Mouse (Mus musculus): ENCODE results near the gene Adam33. TPM values are rescaled to one million over a fixed set of nuclear protein-coding genes. Genes with fewer than 3 reads are reported as not detected.
"Not testable (repeated sequence)": the region's sequence is repeated elsewhere in the genome, so short reads cannot be mapped to it uniquely, and the experiment has no call there.

Adam33 gene
- total RNA-seq (2021) = under 1 TPM; 0.59 to 0.76 TPM
- long read RNA-seq, experiment 1 = 0 reads
- long read RNA-seq, experiment 2 = 0 reads

GRCm38 (mm10) chr2:131063404-131063864 lies at the start of gene Adam33:
Adam33 (minus strand) TSS chr2:131063814.
- no peak for DNase-seq (ENCODE audit: low spot score in 2 of 2)
- TF ChIP-seq CTCF (conservative IDR thresholded peaks at IDR 0.05) = no peak
- Histone ChIP-seq H3K4me3 (peak within 1 kb of the TSS; percentile 28), H3K27ac (no peak within 1 kb of the TSS)

- H3K4me3 ChIP-seq = no peak overlapping the region
- no peak overlapping the region for H3K27ac ChIP-seq
- DNase-seq (ENCODE audit: low spot score in 2 of 2) = no peak
- TF ChIP-seq CTCF (conservative IDR thresholded peaks at IDR 0.05) = no peak
Observed at GRCm38 (mm10) chr2:131105989-131106388, 42.4 kb upstream of the Adam33 start.

DNA sequence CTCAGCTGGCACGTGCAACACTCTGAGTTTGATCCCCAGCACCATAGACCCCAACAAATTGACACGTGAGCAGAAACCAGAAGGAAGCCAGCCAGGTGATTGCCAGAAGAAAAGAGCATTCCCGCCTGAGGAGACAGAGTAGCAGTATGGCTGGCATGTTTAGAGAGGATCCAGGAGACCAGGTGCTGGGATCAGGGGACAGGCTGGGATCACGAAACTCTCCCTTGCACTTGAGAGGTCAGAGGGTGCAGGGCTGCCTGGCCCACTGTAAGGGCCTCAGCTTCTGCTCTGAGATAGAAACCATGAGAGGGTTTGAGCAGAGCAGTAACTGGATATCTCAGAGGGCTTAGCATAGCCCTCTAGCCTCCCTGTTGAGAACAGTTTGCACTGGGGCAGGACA lies 41.4 kb upstream of the Adam33 start:
- not testable (repeated sequence) for H3K4me3 ChIP-seq; H3K27ac ChIP-seq; DNase-seq (ENCODE audit: low spot score in 2 of 2)

- peak in 1 of 2 experiments; percentile 37 for DNase-seq (ENCODE audit: low spot score in 2 of 2)
- TF ChIP-seq CTCF (conservative IDR thresholded peaks at IDR 0.05) = no peak
- Histone ChIP-seq H3K27ac (no peak overlapping the region), H3K4me3 (no peak overlapping the region)
Observed at GRCm38 (mm10) chr2:131104021-131104420, 40.4 kb upstream of the Adam33 start.

DNA sequence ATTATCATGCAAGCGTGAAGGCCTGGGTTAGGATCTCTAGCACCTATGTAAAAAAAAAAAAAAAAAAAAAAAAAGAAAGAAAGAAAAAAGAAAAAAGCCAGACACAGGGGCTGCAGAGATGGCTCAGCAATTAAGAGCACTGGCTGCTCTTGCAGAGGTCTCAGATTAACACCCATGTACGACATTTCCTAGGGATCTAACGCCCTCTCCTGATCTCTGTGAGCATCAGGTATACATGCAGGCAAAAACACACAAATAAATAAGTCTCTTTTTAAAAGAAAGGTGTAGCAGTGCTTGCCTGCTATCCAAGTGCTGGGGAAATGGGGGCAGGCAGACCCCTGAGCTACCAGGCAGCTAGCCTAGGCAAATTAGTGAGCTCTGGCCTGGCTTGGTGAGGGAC lies 37.9 kb upstream of the Adam33 start:
- no peak overlapping the region for H3K27ac ChIP-seq
- no peak overlapping the region for H3K4me3 ChIP-seq
- no peak for TF ChIP-seq CTCF (conservative IDR thresholded peaks at IDR 0.05)
- DNase-seq (ENCODE audit: low spot score in 2 of 2) = no peak

GRCm38 (mm10) chr2:131097087-131097486 lies 33.5 kb upstream of the Adam33 start:
- no peak overlapping the region for H3K4me3 ChIP-seq
- DNase-seq (ENCODE audit: low spot score in 2 of 2) = no peak
- TF ChIP-seq CTCF (conservative IDR thresholded peaks at IDR 0.05) = no peak
- H3K27ac ChIP-seq = no peak overlapping the region

DNA sequence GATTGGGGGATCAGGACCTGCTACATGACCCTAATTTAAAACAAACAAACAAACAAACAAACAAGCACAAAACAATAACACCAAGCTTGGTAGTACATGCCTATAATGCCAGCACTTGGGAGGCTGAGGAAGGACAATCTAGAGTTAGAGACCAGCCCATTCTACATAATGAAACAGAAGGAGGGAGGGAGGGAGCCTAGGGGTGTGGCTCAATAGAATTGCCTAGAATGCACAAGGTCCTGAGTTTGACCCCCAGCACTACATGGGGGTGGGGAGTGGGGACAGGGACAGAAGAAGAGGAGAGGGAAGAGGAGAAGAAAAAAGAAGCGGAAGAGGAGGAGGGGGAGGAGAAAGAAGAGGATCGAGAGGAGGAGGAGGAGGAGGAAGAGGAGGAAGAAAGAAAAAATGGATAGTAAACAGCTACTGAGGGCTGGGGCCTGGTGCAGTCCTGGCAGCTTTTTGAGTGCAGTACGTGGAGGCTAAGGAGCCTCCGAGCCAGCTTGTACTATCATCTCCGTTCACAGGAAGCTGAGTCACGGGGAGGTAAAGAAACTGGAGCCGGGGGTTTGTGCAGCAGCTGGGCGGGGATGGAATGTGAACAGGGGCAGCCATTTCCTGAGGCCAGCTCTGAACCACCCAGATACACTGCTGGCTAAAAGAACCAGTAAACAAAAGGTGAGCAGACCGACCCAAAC lies 32.6 kb upstream of the Adam33 start:
- Histone ChIP-seq H3K27ac (peak overlapping the region; percentile 12; the same call in 1 of the 2 replicates), H3K4me3 (no peak overlapping the region)
- no peak for DNase-seq (ENCODE audit: low spot score in 2 of 2)
- TF ChIP-seq CTCF (conservative IDR thresholded peaks at IDR 0.05) = no peak

- peak; percentile 100 for TF ChIP-seq CTCF (conservative IDR thresholded peaks at IDR 0.05)
- no peak overlapping the region for H3K4me3 ChIP-seq
- H3K27ac ChIP-seq = no peak overlapping the region
- peak; percentile 81 to 85 for DNase-seq (ENCODE audit: low spot score in 2 of 2)
Observed at GRCm38 (mm10) chr2:131094823-131095222, 31.2 kb upstream of the Adam33 start.

DNA sequence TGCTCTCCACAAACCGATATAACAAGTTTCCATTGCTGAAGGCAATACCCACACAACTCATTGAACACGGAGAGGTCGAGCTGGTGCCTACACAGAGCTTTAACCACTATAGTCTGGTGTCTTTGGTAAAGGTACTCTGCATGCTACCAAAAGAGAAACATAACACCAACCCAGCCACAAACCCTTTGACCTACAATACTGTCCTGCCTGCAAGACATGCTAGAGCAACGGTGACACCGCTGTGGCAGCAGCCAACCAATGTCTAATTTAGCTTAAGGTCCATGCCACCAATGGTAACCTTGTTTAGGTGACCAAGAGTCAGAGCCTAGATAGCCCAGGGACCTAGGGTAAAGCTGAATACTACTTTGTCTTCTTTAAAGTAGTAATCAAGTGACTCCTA lies 30.0 kb upstream of the Adam33 start:
- H3K27ac ChIP-seq = no peak overlapping the region
- no peak overlapping the region for H3K4me3 ChIP-seq
- TF ChIP-seq CTCF (conservative IDR thresholded peaks at IDR 0.05) = no peak
- no peak for DNase-seq (ENCODE audit: low spot score in 2 of 2)

DNA sequence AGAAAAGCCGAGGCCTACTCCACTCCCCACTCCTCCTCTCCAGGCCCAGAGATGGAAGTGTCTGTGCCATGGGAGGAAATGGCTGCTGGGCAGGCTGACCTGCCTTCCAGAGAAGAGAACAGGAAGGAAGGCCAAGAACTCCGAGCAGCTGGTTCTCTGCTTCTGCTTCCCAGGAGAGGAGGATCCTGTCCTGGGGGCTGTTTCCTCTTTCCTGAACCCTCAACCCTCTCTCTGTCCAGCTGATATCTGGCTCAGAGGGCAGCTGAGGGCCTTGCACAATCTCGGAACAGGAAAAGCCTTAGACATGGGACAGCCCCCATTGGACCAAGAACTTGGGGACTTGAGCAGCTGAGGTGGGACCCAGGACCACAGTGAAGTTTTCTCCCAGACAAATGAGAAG lies 27.2 kb upstream of the Adam33 start:
- TF ChIP-seq CTCF (conservative IDR thresholded peaks at IDR 0.05) = no peak
- no peak for DNase-seq (ENCODE audit: low spot score in 2 of 2)
- H3K4me3 ChIP-seq = no peak overlapping the region
- H3K27ac ChIP-seq = no peak overlapping the region

GRCm38 (mm10) chr2:131089634-131090033 lies 26.0 kb upstream of the Adam33 start:
- no peak overlapping the region for H3K27ac ChIP-seq
- no peak for TF ChIP-seq CTCF (conservative IDR thresholded peaks at IDR 0.05)
- H3K4me3 ChIP-seq = no peak overlapping the region
- DNase-seq (ENCODE audit: low spot score in 2 of 2) = no peak

DNA sequence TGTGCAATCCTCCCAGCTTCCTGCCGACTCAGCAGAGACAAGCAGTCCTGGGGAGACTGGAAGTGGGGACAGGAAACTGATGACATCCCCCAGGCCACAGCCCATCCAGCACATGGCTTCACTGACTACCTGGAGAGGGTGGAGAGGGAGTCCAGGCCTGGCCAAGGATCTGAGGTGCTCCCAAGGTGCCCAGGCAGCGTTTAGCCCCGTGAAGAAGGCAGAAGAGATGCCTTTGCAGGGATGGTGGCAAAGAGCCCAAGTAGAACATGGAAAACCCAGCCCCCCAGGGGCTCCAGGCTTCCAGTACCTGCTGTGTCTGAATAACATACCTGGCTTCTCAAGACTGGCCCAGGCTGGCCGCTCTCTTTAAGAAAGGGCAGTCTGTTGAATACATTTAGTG lies 25.0 kb upstream of the Adam33 start:
- Histone ChIP-seq H3K27ac (no peak overlapping the region), H3K4me3 (no peak overlapping the region)
- DNase-seq (ENCODE audit: low spot score in 2 of 2) = no peak
- TF ChIP-seq CTCF (conservative IDR thresholded peaks at IDR 0.05) = no peak

- Histone ChIP-seq H3K27ac (no peak within 1 kb of the TSS), H3K4me3 (no peak within 1 kb of the TSS)
- no peak for DNase-seq (ENCODE audit: low spot score in 2 of 2)
- TF ChIP-seq CTCF (conservative IDR thresholded peaks at IDR 0.05) = no peak
Observed at GRCm38 (mm10) chr2:131086667-131087390, 23.2 kb upstream of the Adam33 start, which contains the start of gene Siglec1. Siglec1 (minus strand) TSS chr2:131086765.

GRCm38 (mm10) chr2:131084206-131084605 lies 20.6 kb upstream of the Adam33 start:
- no peak for DNase-seq (ENCODE audit: low spot score in 2 of 2)
- no peak for TF ChIP-seq CTCF (conservative IDR thresholded peaks at IDR 0.05)
- Histone ChIP-seq H3K27ac (no peak overlapping the region), H3K4me3 (no peak overlapping the region)

Data from layer of hippocampus, adult 2 months (tissue).